Mouse (Mus musculus) gonadal fat pad, adult 2 months (tissue): ENCODE data around the gene Acap1. TPM values are rescaled to one million over a fixed set of nuclear protein-coding genes. Genes with fewer than 3 reads are reported as not detected.
"Not testable (repeated sequence)": the region's sequence is repeated elsewhere in the genome, so short reads cannot be mapped to it uniquely, and the experiment has no call there.

ENCODE experiments used
- DNase-seq: peaks from one replicate; pipeline ENCODE4 v3.0.0-alpha.2; 2012; ENCODE audit warnings: low read depth
- polyA plus RNA-seq: library from polyadenylated mRNA; depleted of rRNA; stranded (reverse); fragments of >200 nt; gene quantifications from 2 replicates; pipeline ENCODE4 v1.2.3, GENCODE M21; 2012

The Acap1 gene
- polyA plus RNA-seq, 1 experiment: 37.7 TPM

GRCm38 (mm10) chr11:69876867-69877266, 18.5 kb downstream of the Acap1 start:
- DNase-seq: no peak

- no peak for DNase-seq
These were observed 19.2 kb downstream of the Acap1 start for GRCm38 (mm10) chr11:69876186-69876585.

- DNase-seq: no peak
These were observed 22.9 kb downstream of the Acap1 start for GRCm38 (mm10) chr11:69872451-69872850.

GRCm38 (mm10) chr11:69871822-69872221, 23.5 kb downstream of the Acap1 start:
- DNase-seq: no peak

- no peak for DNase-seq
These were observed 24.9 kb downstream of the Acap1 start for GRCm38 (mm10) chr11:69870289-69871069.

GRCm38 (mm10) chr11:69867335-69867734, 28.0 kb downstream of the Acap1 start:
- no peak for DNase-seq

- DNase-seq: no peak
These were observed 29.8 kb downstream of the Acap1 start for GRCm38 (mm10) chr11:69865561-69865960.

- DNase-seq: no peak
These were observed 31.0 kb downstream of the Acap1 start for GRCm38 (mm10) chr11:69864138-69864860.

GRCm38 (mm10) chr11:69863729-69864128, 31.6 kb downstream of the Acap1 start:
- not testable (repeated sequence) for DNase-seq

- peak; percentile 64 for DNase-seq
These were observed 37.0 kb downstream of the Acap1 start, which contains the start of gene Tnk1 for GRCm38 (mm10) chr11:69858113-69858998. Gene Tnk1 (minus strand): TSS chr11:69858730.

GRCm38 (mm10) chr11:69855347-69855746, 40.0 kb downstream of the Acap1 start:
- DNase-seq: no peak

GRCm38 (mm10) chr11:69854680-69855079, 40.7 kb downstream of the Acap1 start:
- no peak for DNase-seq

- DNase-seq: no peak
These were observed 41.3 kb downstream of the Acap1 start for GRCm38 (mm10) chr11:69853994-69854393.

- no peak for DNase-seq
These were observed 44.6 kb downstream of the Acap1 start for GRCm38 (mm10) chr11:69850754-69851153.

- no peak for DNase-seq
These were observed 45.5 kb downstream of the Acap1 start for GRCm38 (mm10) chr11:69849884-69850283.

- DNase-seq: no peak
These were observed 46.2 kb downstream of the Acap1 start for GRCm38 (mm10) chr11:69849128-69849527.

GRCm38 (mm10) chr11:69848021-69848420, 47.3 kb downstream of the Acap1 start:
- no peak for DNase-seq

- DNase-seq: no peak
These were observed 48.3 kb downstream of the Acap1 start for GRCm38 (mm10) chr11:69846738-69847688.

- DNase-seq: peak; percentile 24
These were observed 49.1 kb downstream of the Acap1 start, which contains the start of gene Plscr3 for GRCm38 (mm10) chr11:69846198-69846680. Gene Plscr3 (plus strand): TSS chr11:69846376.

- no peak for DNase-seq
These were observed 56.6 kb downstream of the Acap1 start for GRCm38 (mm10) chr11:69838714-69839104.
